Mouse (Mus musculus): ENCODE measurements around the gene Wdr43. TPM values are rescaled to one million over a fixed set of nuclear protein-coding genes. Genes with fewer than 3 reads are reported as not detected.

Gene Wdr43
- polyA plus RNA-seq (2012; rRNA removed) = 1.0 and 1.6 TPM in 2 replicates

GRCm38 (mm10) chr17:71615638-71616318, at the start of gene Wdr43:
TSS of gene Wdr43 (plus strand) at chr17:71615895.

GRCm38 (mm10) chr17:71673092-71673491, 57.4 kb downstream of the Wdr43 start, which contains the start of gene Togaram2:
TSS of gene Togaram2 (plus strand) at chr17:71673261.

Other genes with a start within 250 kb of the Wdr43 start
- 0.08 and 0.16 TPM in 2 replicates for gene Gm4707, start 156.0 kb upstream of the Wdr43 start, polyA plus RNA-seq (2012; rRNA removed)
- 0.71 and 0.94 TPM in 2 replicates for gene Smchd1, start 140.6 kb upstream of the Wdr43 start, polyA plus RNA-seq (2012; rRNA removed)
- 0.01 and 0.14 TPM in 2 replicates for gene Ndc80, start 89.0 kb upstream of the Wdr43 start, polyA plus RNA-seq (2012; rRNA removed)
- gene Spdya, start 63.8 kb upstream of the Wdr43 start, polyA plus RNA-seq (2012; rRNA removed) = 0.04 TPM in 1 of 2 replicates, not detected in the other
- gene Togaram2, start 57.4 kb downstream of the Wdr43 start, polyA plus RNA-seq (2012; rRNA removed) = 0.35 and 0.95 TPM in 2 replicates
- gene Pcare, start 137.0 kb downstream of the Wdr43 start, polyA plus RNA-seq (2012; rRNA removed) = not detected in 2 replicates
- gene Clip4, start 152.6 kb downstream of the Wdr43 start, polyA plus RNA-seq (2012; rRNA removed) = 2.6 and 3.6 TPM in 2 replicates

Data from stomach, adult 2 months (tissue).